Mouse (Mus musculus) testis, adult 2 months (tissue): ENCODE results near the gene Sycp1.

Experiments
- CTCF ChIP-seq: fragments of 200-500 bp; IDR thresholded peaks from 2 replicates; pipeline ENCODE4 v1.5.1; 2012; ENCODE audit warnings: low read depth, mild to moderate bottlenecking, inconsistent platforms, low read length, moderate library complexity; ENCODE audit not compliant: control insufficient read depth, insufficient read depth, insufficient replicate concordance
- POLR2A ChIP-seq: fragments of 200-500 bp; IDR thresholded peaks from 2 replicates; pipeline ENCODE4 v1.6.1; 2012; ENCODE audit warnings: low read depth, mild to moderate bottlenecking, inconsistent platforms, low read length, moderate library complexity; ENCODE audit not compliant: control insufficient read depth

DNA sequence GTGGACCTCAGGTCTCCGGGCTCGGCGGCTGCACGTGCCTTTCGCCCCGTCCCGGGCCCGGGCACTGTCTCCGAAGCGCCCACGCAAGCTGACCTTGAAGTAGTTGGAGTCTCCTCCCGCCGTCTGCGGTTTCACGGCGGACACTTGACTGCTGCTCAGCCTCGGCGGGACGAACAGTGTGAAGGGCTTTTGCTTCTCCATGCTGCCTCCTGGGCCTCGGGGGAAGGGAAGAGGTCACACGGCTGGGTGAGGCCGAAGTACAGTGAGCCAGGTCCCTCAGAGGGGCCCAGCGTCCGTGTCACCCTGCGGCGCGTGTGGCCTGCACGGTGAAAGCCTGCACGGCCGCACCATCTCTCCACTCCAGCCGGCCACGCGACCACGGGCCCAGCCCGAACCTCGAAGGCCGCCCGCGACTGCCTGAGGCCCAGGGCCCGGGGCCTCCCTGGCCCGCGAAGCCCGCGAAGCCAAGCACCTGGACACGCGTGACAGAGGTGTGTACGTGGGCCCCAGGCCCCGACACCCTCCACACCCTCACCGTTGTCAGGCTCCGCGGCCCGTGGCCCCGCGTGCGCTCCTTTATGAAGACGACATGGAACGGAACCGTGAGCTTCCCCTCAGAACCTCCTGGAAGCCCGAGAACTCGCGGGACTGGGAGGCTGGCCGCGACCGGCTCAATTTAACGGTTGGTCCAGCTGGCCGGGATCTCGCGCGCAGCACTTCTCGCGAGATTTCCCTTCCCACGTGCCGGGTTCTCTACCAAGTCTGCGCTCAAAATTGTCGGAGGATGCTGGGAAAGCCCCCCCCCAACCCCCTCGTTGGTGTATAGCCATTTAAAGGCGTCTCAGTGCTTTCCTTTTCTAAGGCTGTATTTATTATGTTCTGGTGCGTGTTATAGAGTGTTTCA is at the start of gene Sycp1:
- TF ChIP-seq POLR2A (peak; percentile 89), CTCF (no peak)
